Mouse (Mus musculus): ENCODE measurements at regions not wholly inside any gene's neighbourhood (a gene's known extent, or its start where the extent isn't known, plus 50 kb on each side); places are given as distances from the start of the nearest gene placed in this dataset.
"Not testable (repeated sequence)": the region's sequence is repeated elsewhere in the genome, so short reads cannot be mapped to it uniquely, and the experiment has no call there.

- no peaks in the 10 kb centered on the region for H3K4me1 ChIP-seq (replicated peaks; ENCODE audit: control insufficient read depth, insufficient read depth, low read length)
- H3K36me3 ChIP-seq (ENCODE audit: control insufficient read depth, insufficient read depth, low read length): no peaks in the 10 kb centered on the region
- no peaks in the 10 kb centered on the region for H3K9me3 ChIP-seq (ENCODE audit: control insufficient read depth, low read length)
- H3K9ac ChIP-seq (ENCODE audit: low read depth, low read length): no peak overlapping the region
- WGBS: 45% methylated on average over 4 of the region's 4 CpGs
- no peaks in the 10 kb centered on the region for H3K27me3 ChIP-seq (replicated peaks; ENCODE audit: control insufficient read depth, insufficient read depth, low read length)
- no peak for ATAC-seq (replicated peaks; ENCODE audit: low FRiP score)
- H3K4me3 ChIP-seq (ENCODE audit: low read depth, low read length): no peak overlapping the region
- DNase-seq (ENCODE audit: low spot score): no peak
- H3K27ac ChIP-seq (ENCODE audit: low read depth, low read length): no peak overlapping the region
- no peak overlapping the region for H3K4me2 ChIP-seq
Measured at GRCm38 (mm10) chr7:70267075-70267474, 99.5 kb downstream of the Nr2f2 start.

GRCm38 (mm10) chr7:70256806-70257205, 109.7 kb downstream of the Nr2f2 start:
- no peaks in the 10 kb centered on the region for H3K4me1 ChIP-seq (replicated peaks; ENCODE audit: control insufficient read depth, insufficient read depth, low read length)
- H3K9ac ChIP-seq (ENCODE audit: low read depth, low read length): no peak overlapping the region
- 91% methylated on average over 4 of the region's 4 CpGs for WGBS
- no peak overlapping the region for H3K27ac ChIP-seq (ENCODE audit: low read depth, low read length)
- H3K4me2 ChIP-seq: no peak overlapping the region
- DNase-seq (ENCODE audit: low spot score) (no peak), ATAC-seq (replicated peaks; ENCODE audit: low FRiP score) (no peak)
- no peaks in the 10 kb centered on the region for H3K36me3 ChIP-seq (ENCODE audit: control insufficient read depth, insufficient read depth, low read length)
- no peaks in the 10 kb centered on the region for H3K27me3 ChIP-seq (replicated peaks; ENCODE audit: control insufficient read depth, insufficient read depth, low read length)
- no peaks in the 10 kb centered on the region for H3K9me3 ChIP-seq (ENCODE audit: control insufficient read depth, low read length)
- H3K4me3 ChIP-seq (ENCODE audit: low read depth, low read length): no peak overlapping the region

GRCm38 (mm10) chr7:70255072-70255471, 111.5 kb downstream of the Nr2f2 start:
- H3K27me3 ChIP-seq (replicated peaks; ENCODE audit: control insufficient read depth, insufficient read depth, low read length): no peaks in the 10 kb centered on the region
- ATAC-seq (replicated peaks; ENCODE audit: low FRiP score): no peak
- no peak overlapping the region for H3K9ac ChIP-seq (ENCODE audit: low read depth, low read length)
- H3K4me2 ChIP-seq: no peak overlapping the region
- 73% methylated on average over 3 of the region's 3 CpGs for WGBS
- no peak for DNase-seq (ENCODE audit: low spot score)
- no peaks in the 10 kb centered on the region for H3K4me1 ChIP-seq (replicated peaks; ENCODE audit: control insufficient read depth, insufficient read depth, low read length)
- H3K4me3 ChIP-seq (ENCODE audit: low read depth, low read length): no peak overlapping the region
- H3K36me3 ChIP-seq (ENCODE audit: control insufficient read depth, insufficient read depth, low read length): no peaks in the 10 kb centered on the region
- no peak overlapping the region for H3K27ac ChIP-seq (ENCODE audit: low read depth, low read length)
- H3K9me3 ChIP-seq (ENCODE audit: control insufficient read depth, low read length): no peaks in the 10 kb centered on the region

GRCm38 (mm10) chr7:70253275-70253674, 113.3 kb downstream of the Nr2f2 start:
- no peak overlapping the region for H3K27ac ChIP-seq (ENCODE audit: low read depth, low read length)
- DNase-seq (ENCODE audit: low spot score) (no peak), ATAC-seq (replicated peaks; ENCODE audit: low FRiP score) (no peak)
- H3K9me3 ChIP-seq (ENCODE audit: control insufficient read depth, low read length): no peaks in the 10 kb centered on the region
- H3K4me3 ChIP-seq (ENCODE audit: low read depth, low read length): no peak overlapping the region
- 58% methylated on average over 4 of the region's 4 CpGs for WGBS
- no peaks in the 10 kb centered on the region for H3K36me3 ChIP-seq (ENCODE audit: control insufficient read depth, insufficient read depth, low read length)
- H3K4me2 ChIP-seq: no peak overlapping the region
- H3K27me3 ChIP-seq (replicated peaks; ENCODE audit: control insufficient read depth, insufficient read depth, low read length): no peaks in the 10 kb centered on the region
- no peak overlapping the region for H3K9ac ChIP-seq (ENCODE audit: low read depth, low read length)
- no peaks in the 10 kb centered on the region for H3K4me1 ChIP-seq (replicated peaks; ENCODE audit: control insufficient read depth, insufficient read depth, low read length)

- H3K4me2 ChIP-seq; H3K9ac ChIP-seq (ENCODE audit: low read depth, low read length); H3K27me3 ChIP-seq (replicated peaks; ENCODE audit: control insufficient read depth, insufficient read depth, low read length); H3K4me3 ChIP-seq (ENCODE audit: low read depth, low read length); H3K27ac ChIP-seq (ENCODE audit: low read depth, low read length); DNase-seq (ENCODE audit: low spot score); H3K4me1 ChIP-seq (replicated peaks; ENCODE audit: control insufficient read depth, insufficient read depth, low read length); ATAC-seq (replicated peaks; ENCODE audit: low FRiP score); H3K36me3 ChIP-seq (ENCODE audit: control insufficient read depth, insufficient read depth, low read length); H3K9me3 ChIP-seq (ENCODE audit: control insufficient read depth, low read length): not testable (repeated sequence)
- 91% methylated on average over 9 of the region's 9 CpGs for WGBS
Measured at GRCm38 (mm10) chr7:70239059-70239458, 127.5 kb downstream of the Nr2f2 start.

- Histone ChIP-seq H3K9ac (ENCODE audit: low read depth, low read length) (no peak overlapping the region), H3K4me1 (replicated peaks; ENCODE audit: control insufficient read depth, insufficient read depth, low read length) (no peaks in the 10 kb centered on the region), H3K4me3 (ENCODE audit: low read depth, low read length) (no peak overlapping the region), H3K4me2 (no peak overlapping the region), H3K27me3 (replicated peaks; ENCODE audit: control insufficient read depth, insufficient read depth, low read length) (no peaks in the 10 kb centered on the region), H3K9me3 (ENCODE audit: control insufficient read depth, low read length) (no peaks in the 10 kb centered on the region), H3K27ac (ENCODE audit: low read depth, low read length) (no peak overlapping the region), H3K36me3 (ENCODE audit: control insufficient read depth, insufficient read depth, low read length) (no peaks in the 10 kb centered on the region)
- ATAC-seq (replicated peaks; ENCODE audit: low FRiP score): no peak
- no peak for DNase-seq (ENCODE audit: low spot score)
- WGBS: 81% methylated on average over 6 of the region's 6 CpGs
Measured at GRCm38 (mm10) chr7:70219310-70219709, 147.2 kb downstream of the Nr2f2 start.

- no peak overlapping the region for H3K9ac ChIP-seq (ENCODE audit: low read depth, low read length)
- 76% methylated on average over 2 of the region's 2 CpGs for WGBS
- DNase-seq (ENCODE audit: low spot score) (no peak), ATAC-seq (replicated peaks; ENCODE audit: low FRiP score) (no peak)
- no peaks in the 10 kb centered on the region for H3K36me3 ChIP-seq (ENCODE audit: control insufficient read depth, insufficient read depth, low read length)
- no peak overlapping the region for H3K4me3 ChIP-seq (ENCODE audit: low read depth, low read length)
- no peaks in the 10 kb centered on the region for H3K9me3 ChIP-seq (ENCODE audit: control insufficient read depth, low read length)
- no peaks in the 10 kb centered on the region for H3K27me3 ChIP-seq (replicated peaks; ENCODE audit: control insufficient read depth, insufficient read depth, low read length)
- no peaks in the 10 kb centered on the region for H3K4me1 ChIP-seq (replicated peaks; ENCODE audit: control insufficient read depth, insufficient read depth, low read length)
- H3K4me2 ChIP-seq: no peak overlapping the region
- H3K27ac ChIP-seq (ENCODE audit: low read depth, low read length): no peak overlapping the region
Measured at GRCm38 (mm10) chr7:70217137-70217536, 149.4 kb downstream of the Nr2f2 start.

- H3K27ac ChIP-seq (ENCODE audit: low read depth, low read length): no peak overlapping the region
- DNase-seq (ENCODE audit: low spot score) (no peak), ATAC-seq (replicated peaks; ENCODE audit: low FRiP score) (no peak)
- H3K27me3 ChIP-seq (replicated peaks; ENCODE audit: control insufficient read depth, insufficient read depth, low read length): no peaks in the 10 kb centered on the region
- no peaks in the 10 kb centered on the region for H3K9me3 ChIP-seq (ENCODE audit: control insufficient read depth, low read length)
- H3K9ac ChIP-seq (ENCODE audit: low read depth, low read length): no peak overlapping the region
- H3K4me3 ChIP-seq (ENCODE audit: low read depth, low read length): no peak overlapping the region
- no peak overlapping the region for H3K4me2 ChIP-seq
- no peaks in the 10 kb centered on the region for H3K36me3 ChIP-seq (ENCODE audit: control insufficient read depth, insufficient read depth, low read length)
- no peaks in the 10 kb centered on the region for H3K4me1 ChIP-seq (replicated peaks; ENCODE audit: control insufficient read depth, insufficient read depth, low read length)
- WGBS: 42% methylated on average over 4 of the region's 4 CpGs
Measured at GRCm38 (mm10) chr7:70213970-70214520, 152.5 kb downstream of the Nr2f2 start.

- ATAC-seq (replicated peaks; ENCODE audit: low FRiP score): no peak
- Histone ChIP-seq H3K27ac (ENCODE audit: low read depth, low read length) (no peak overlapping the region), H3K4me1 (replicated peaks; ENCODE audit: control insufficient read depth, insufficient read depth, low read length) (no peaks in the 10 kb centered on the region), H3K36me3 (ENCODE audit: control insufficient read depth, insufficient read depth, low read length) (no peaks in the 10 kb centered on the region), H3K4me2 (no peak overlapping the region), H3K4me3 (ENCODE audit: low read depth, low read length) (no peak overlapping the region), H3K9ac (ENCODE audit: low read depth, low read length) (no peak overlapping the region), H3K27me3 (replicated peaks; ENCODE audit: control insufficient read depth, insufficient read depth, low read length) (no peaks in the 10 kb centered on the region), H3K9me3 (ENCODE audit: control insufficient read depth, low read length) (no peaks in the 10 kb centered on the region)
- DNase-seq (ENCODE audit: low spot score): no peak
- whole genome bisulfite sequencing: 64% methylated on average over 1 of the region's 1 CpGs
Measured at GRCm38 (mm10) chr7:70205900-70206299, 160.6 kb downstream of the Nr2f2 start.
